Mouse (Mus musculus): ENCODE data around the gene Nfkbil1. TPM values are rescaled to one million over a fixed set of nuclear protein-coding genes. Genes with fewer than 3 reads are reported as not detected.

Gene Nfkbil1
- 14.0 and 16.8 TPM in 2 replicates for polyA plus RNA-seq (2015; fragmentation: Nextera tagmentation; extraction: Ambion mirVana)

DNA sequence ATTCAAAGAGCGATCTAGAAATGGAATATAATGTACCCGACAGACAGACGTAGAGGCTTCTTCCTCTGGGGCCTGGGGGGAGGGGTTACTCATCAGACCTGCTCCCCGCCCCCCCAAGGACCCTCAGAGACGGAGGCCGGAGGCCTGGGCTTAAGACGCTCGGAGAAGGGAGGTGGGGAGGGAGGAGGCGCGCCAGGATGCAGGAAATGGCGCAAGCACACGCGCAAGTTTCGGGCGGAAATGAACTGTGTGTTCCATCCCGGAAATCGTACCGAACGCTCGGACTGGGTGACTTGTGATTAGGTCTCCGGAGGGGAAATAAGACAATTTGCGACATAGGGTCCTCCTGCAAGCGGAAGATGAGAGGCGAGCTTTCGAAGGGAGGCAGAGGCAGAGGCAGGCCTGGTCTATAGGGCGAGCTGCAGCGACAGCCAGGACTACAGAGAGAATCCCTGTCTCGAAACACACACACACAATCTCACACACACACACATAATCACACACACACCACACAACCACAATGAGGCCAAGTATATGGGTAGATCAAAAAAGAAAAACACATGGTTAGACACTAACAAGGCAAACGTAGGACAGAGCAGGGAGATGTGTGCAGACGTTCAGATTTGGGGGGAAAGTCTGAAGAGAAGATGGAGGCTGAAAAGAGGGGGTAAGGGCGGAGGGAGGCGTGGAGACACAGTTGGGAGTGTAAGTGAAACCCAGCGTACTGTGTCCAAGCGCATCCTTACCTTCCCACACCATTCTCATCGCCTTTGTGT is at the start of gene Nfkbil1:
Gene Nfkbil1, minus strand, starts transcription at position 179 of the 776 bp plus-strand sequence.
- DNase-seq (ENCODE audit: low spot score) = peak; percentile 90

DNA sequence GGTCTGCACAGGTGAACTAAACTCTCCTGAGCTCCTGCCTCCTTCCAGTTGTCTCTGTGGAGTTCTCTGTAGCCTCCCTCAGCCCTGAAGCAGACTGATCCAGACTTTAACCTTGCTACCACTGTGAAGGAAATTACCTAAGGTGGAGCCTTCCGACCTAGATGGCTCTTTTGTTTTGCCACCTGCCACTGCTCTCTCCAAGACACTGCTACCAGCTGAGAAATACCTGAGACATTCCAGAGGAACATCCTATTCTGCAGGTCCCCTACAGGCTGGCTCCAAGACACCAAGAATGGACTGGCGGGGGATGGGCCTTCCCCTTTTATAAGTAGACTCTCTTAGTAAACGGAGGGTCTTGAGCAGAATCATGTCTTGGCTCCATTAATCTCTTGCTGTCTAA is 44.7 kb upstream of the Nfkbil1 start:
- no peak for DNase-seq (ENCODE audit: low spot score)

DNA sequence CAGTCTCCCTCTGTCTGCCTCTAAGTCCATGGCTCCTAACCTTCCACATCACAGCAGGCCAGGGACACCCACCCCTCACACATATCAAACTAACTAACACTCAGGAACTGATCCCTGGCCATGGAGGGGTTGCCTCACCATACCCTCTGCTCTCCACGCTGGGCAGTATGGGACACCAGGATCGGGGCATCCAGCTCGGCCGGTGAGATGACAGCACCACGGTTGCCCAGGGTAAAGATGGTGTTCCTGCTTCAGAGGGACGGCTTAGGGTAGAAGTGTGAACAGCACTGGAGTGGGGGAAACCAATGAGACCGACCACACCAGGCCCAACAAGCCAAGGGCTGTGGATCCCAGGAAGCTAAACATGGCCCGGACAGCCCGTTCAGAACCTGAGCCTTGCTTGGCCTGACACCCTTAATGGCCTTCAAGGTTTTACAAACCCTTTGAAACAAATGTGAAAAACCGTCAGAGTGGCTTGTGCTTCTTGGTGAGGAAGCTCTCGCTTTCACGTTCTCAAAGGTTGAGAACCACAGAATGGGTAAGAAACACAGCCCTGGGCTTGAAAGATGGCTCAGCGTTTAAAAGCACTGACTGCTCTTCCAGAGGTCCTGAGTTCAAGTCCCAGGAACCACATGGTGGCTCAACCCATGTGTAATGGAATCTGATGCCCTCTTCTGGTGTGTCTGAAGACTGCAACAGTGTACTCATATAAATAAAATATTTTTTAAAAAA is 43.5 kb upstream of the Nfkbil1 start:
- no peak for DNase-seq (ENCODE audit: low spot score)

- DNase-seq (ENCODE audit: low spot score) = no peak
Measured at GRCm38 (mm10) chr17:35278049-35278448, 42.5 kb upstream of the Nfkbil1 start.

DNA sequence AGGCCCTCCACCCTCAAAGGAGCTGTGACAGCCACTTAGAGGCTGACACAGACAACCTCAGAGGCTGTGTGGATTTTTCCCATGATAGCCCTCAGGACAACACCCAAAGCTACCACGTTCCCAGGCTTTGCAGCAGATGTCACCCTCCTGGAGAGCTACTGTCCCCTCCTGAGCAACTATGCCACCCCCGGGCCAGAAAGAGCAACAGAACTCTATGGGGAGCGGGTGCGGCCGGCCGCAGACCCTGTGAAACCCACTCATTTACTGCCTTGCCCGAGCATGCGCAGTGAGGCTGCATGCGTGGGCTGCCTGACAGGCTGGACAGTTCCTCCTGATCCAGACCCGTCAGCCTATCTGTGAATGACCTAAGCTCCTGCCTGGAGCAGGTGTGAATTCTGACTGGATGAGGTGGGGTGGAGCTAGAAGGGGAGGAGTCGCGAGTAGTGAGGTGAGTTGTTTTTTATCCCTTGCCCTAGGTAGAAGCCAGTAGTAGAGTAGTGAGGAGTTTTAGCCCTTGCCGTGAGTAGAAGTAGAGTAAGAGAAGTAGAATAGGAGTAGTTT is 40.8 kb upstream of the Nfkbil1 start:
- no peak for DNase-seq (ENCODE audit: low spot score)

GRCm38 (mm10) chr17:35274770-35275169 is 39.2 kb upstream of the Nfkbil1 start:
- peak; percentile 73 for DNase-seq (ENCODE audit: low spot score)

GRCm38 (mm10) chr17:35272249-35272648 is 36.7 kb upstream of the Nfkbil1 start:
- DNase-seq (ENCODE audit: low spot score) = no peak

- DNase-seq (ENCODE audit: low spot score) = peak; percentile 23
Measured at GRCm38 (mm10) chr17:35269653-35270347, 34.2 kb upstream of the Nfkbil1 start.

- DNase-seq (ENCODE audit: low spot score) = no peak
Measured at GRCm38 (mm10) chr17:35267399-35268086, 32.0 kb upstream of the Nfkbil1 start.

- DNase-seq (ENCODE audit: low spot score) = no peak
Measured at GRCm38 (mm10) chr17:35263523-35263883, 27.9 kb upstream of the Nfkbil1 start.

- peak; percentile 93 for DNase-seq (ENCODE audit: low spot score)
Measured at GRCm38 (mm10) chr17:35262664-35263522, 27.3 kb upstream of the Nfkbil1 start, which contains the start of gene H2-D1. H2-D1 (plus strand) TSS chr17:35262730.

DNA sequence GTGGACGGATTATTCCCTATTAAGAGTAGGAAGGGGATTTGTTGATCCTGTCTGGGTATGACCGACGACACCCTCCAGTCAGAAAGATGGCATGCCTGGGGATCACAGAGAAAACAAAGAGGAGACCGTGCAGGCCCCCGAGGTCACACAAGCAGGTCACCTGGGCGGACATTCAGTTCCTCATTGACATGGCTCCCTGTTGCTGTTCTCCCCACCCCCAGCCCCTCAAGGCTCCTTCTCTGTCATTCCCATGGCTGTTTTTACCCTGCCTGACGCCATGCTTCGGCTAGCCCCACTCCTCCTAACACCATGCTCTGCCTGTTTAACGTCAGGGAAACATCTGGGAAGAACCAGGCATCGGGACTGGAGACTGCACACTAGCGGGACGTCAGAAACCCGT is 26.1 kb upstream of the Nfkbil1 start:
- no peak for DNase-seq (ENCODE audit: low spot score)

DNA sequence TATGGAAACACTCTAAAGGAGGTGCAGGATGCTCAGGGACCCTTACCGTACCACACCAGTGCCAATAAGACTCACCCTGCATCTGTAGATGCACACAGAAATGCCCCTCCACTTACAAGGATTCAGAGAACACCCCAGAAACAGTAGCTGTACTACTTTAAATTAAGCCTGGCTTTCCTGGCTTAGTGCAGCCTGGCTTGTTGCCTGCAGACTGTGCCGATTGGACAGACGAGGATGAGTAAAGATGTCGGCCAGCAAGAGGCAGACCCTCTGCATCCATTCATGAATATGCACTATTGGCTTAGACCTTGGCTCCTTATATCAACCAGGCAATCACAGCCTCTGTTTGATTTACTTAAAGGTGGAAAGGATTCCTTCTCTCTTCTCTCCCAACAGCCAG is 24.0 kb upstream of the Nfkbil1 start:
- no peak for DNase-seq (ENCODE audit: low spot score)

DNA sequence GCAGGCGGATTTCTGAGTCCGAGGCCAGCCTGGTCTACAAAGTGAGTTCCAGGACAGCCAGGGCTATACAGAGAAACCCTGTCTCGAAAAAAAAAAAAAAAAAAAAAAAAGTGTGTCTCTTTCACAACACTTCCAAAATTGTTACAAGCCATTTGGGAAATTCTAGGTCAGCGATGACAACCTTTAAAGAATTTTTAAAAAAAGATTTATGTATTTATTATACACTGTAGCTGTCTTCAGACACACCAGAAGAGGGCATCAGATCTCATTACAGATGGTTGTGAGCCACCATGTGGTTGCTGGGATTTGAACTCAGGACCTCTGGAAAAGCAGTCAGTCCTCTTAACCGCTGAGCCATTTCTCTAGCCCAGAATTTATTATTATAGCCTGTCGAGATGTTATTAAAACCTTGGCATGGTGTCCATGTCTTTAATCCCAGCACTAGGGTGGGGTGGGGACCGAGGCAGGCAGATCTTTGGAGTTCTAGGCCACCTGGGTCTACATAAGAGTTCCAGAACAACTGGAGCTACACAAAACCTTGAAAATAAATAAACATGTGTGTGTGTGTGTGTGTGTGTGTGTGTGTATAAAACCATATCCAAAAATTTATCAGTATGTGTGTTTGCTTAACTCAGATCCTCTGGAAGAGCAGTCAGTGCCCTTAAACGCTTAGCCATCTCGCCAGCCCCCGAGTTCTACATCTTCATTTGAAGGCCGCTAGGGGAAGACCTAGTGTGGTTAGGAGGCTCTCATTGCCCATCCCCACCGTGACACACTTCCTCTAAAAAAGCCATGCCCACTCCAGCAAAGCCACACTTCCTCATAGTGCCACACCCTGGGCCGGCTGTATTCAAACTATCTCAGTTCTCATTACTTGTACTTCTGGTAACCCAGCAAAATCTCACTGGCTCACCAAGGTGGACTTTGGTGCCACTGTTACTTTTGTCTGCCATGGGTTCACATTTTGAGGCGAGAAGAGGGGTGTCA is 23.2 kb upstream of the Nfkbil1 start:
- no peak for DNase-seq (ENCODE audit: low spot score)

DNA sequence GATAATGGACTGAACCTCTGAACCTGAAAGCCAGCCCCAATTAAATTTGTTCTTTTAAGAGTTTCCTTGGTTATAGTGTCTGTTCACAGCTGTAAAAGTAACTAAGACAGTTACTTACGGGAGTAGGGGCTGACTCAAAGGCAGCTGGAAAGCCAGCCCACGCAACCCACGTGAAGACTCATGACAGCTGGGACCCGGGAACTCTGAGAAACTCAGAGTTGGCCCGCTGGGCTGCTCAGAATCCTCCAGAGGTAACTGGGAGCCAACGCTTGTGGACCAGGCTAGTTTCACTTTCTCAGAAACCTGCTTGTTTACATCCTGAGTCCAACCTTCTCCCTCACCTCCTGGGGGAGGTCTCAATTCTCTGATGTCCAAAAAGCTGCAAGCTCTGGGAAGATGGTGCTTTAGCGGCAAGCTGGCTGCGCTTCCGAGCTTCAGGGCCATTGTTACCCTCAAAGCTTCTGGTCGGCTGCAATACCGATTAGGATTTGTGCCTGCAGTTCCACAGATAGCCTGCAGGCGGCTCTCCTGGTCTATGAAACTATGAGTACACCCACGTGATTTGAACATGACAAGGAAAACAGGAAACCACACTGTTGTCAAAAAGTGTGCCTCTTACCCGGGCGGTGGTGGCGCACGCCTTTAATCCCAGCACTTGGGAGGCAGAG is 22.4 kb upstream of the Nfkbil1 start:
- peak; percentile 94 for DNase-seq (ENCODE audit: low spot score)

DNA sequence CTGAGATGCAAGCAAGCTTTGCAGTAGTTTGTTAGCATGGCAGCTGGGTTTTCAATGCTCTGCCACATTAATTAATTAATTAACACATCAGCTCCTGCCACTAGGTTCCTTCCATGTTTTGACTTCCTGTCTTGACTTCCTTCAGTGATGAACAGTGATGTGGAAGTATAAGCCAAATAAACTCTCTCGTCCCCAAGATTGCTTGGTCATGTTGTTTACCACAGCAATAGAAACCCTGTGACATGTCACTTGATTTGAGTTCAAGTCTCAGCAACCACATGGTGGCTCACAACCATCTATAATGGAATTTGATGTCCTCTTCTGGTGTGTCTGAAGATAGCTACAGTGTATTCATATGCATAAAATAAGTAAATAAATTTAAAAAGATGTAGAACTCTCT is 21.8 kb upstream of the Nfkbil1 start:
- DNase-seq (ENCODE audit: low spot score) = no peak

- no peak for DNase-seq (ENCODE audit: low spot score)
Measured at GRCm38 (mm10) chr17:35255704-35256103, 20.1 kb upstream of the Nfkbil1 start.

DNA sequence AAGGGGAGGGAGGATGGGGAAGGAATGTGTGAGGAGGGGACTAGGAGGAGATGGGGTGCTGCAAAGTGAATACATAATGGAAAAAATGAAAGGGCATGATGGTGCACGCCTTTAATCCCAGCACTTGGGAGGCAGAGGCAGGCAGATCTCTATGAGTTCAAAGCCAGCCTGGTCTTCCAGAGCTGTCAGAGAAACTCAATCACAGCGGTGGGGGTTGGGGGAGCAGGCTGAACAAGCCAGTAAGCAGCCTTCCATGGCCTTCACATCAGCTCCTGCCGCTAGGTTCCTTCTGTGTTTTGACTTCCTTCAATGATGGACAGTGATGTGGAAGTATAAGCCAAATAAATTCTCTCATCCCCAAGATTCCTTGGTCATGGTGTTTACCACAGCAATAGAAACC is 19.7 kb upstream of the Nfkbil1 start:
- DNase-seq (ENCODE audit: low spot score) = no peak

Data from thymus, postnatal 0 days (tissue).